Mouse (Mus musculus): ENCODE measurements around the gene Ubap1l. TPM values are rescaled to one million over a fixed set of nuclear protein-coding genes. Genes with fewer than 3 reads are reported as not detected.

The Ubap1l gene
- polyA plus RNA-seq (2015; fragmentation: Nextera tagmentation; extraction: Ambion mirVana), result not detected in 2 replicates

DNA sequence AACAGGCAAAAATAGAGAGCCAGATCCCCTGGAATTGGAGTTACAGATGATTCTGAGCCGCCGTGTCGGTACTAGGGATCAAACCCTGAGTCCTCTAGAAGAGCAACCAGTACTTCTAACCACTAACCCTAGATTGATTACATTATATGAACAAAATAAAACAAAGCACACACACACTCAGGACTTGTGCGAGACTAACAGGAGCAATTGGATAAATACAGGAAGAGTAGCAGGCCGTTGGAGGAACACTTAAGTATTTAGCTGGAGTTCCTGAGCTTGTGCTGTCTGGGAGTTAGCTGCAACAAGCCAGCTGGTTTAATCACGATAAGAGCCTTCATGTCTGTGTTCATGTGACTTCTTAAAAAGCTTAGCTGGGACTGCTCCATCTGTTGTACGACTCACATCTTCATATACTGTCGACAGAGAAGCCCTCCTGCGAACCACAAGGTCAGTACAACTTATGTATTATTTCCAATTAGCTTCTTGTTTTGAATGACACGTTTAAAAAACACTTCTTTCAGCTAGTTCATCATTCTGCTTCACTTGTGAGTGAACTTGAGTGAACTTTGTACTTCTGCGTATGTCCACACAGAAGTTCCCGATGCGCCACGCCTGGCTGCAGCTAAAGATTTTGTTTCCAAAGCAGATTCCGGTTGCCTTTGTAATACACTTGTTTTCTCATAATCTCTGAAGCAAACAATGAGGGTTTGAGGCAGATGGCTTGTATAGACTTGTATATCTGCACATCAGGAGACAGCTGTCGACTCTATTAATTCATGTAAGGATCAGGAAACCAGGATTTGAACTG, at the start of gene Ubap1l:
TSS of gene Ubap1l (plus strand) at position 401 of the 808 bp plus-strand sequence.
- H3K27ac ChIP-seq (ENCODE audit: low read length), result no peak within 1 kb of the TSS
- ATAC-seq (ENCODE audit: low read depth), result no peak
- H3K4me1 ChIP-seq (ENCODE audit: control insufficient read depth, low read depth, low read length), result peaks cover 6% of the 10 kb centered on the region; the same call in 1 of the 2 replicates
- H3K4me3 ChIP-seq (ENCODE audit: low read depth, low read length), result no peak within 1 kb of the TSS
- H3K4me2 ChIP-seq (ENCODE audit: low read depth, low read length), result no peak within 1 kb of the TSS
- 77% methylated on average over 16 of the region's 16 CpGs for WGBS (ENCODE audit: insufficient replicate concordance)
- no peaks in the 10 kb centered on the region for H3K27me3 ChIP-seq (ENCODE audit: control insufficient read depth, insufficient read depth, low read depth, low read length)
- no peaks in the 10 kb centered on the region for H3K9me3 ChIP-seq (replicated peaks; ENCODE audit: control insufficient read depth, low read length)
- no peak within 1 kb of the TSS for H3K9ac ChIP-seq (ENCODE audit: low read depth, low read length)
- H3K36me3 ChIP-seq (ENCODE audit: control insufficient read depth, insufficient read depth), result peaks cover 15% of the 10 kb centered on the region

DNA sequence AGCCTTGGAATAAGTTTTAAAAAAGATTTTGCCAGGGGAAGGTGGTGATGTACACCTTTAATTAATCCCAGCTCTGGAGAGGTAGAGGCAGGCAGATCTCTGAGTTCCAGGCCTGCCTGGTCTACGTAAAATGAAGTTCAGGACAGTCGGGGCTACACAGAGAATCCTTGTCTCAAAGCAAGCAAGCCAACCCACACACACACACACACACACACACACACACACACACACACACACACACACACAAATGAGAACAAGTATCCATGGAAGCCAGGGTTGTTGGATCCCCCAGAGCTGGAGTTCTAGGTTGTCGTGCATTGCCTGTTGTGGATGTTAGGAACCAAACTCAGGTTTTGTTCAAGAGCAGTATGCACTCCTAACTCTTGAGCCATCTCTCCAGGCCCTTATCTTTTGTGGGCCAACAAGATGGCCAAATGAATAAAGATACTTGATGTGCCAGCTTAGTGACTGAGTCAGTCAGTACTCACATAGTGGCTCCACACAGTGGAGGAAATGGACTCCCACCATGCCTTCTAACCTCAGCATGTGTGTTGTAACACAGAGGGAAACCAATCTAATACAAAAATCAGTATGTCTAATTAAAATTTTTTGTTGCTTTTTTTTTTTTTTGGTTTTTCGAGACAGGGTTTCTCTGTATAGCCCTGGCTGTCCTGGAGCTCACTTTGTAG, 48.0 kb upstream of the Ubap1l start:
- Histone ChIP-seq H3K4me3 (ENCODE audit: low read depth, low read length) (no peak overlapping the region), H3K4me2 (ENCODE audit: low read depth, low read length) (no peak overlapping the region), H3K27ac (ENCODE audit: low read length) (no peak overlapping the region), H3K36me3 (ENCODE audit: control insufficient read depth, insufficient read depth) (peaks cover 27% of the 10 kb centered on the region), H3K27me3 (ENCODE audit: control insufficient read depth, insufficient read depth, low read depth, low read length) (no peaks in the 10 kb centered on the region), H3K9me3 (replicated peaks; ENCODE audit: control insufficient read depth, low read length) (no peaks in the 10 kb centered on the region), H3K4me1 (ENCODE audit: control insufficient read depth, low read depth, low read length) (no peaks in the 10 kb centered on the region), H3K9ac (ENCODE audit: low read depth, low read length) (no peak overlapping the region)
- 84% methylated on average over 4 of the region's 4 CpGs for WGBS (ENCODE audit: insufficient replicate concordance)
- no peak for ATAC-seq (ENCODE audit: low read depth)

DNA sequence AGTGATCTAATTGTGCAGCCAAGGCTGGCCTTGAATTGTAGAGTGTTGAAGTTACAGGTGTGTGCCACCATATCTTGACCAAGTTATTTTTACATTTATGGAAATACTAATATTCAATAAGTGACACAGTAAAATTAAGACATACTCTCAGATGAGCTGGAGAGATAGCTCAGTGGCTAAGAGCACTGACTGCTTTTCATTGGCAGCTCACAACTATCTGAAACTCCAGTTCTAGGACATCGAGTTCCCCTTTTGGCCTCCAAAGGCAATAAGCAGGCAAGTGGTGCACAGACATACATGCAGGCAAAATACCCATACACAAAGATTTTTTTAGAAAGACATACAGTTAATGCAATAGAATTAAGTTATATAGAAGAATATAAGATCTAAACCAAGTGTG, 47.0 kb upstream of the Ubap1l start:
- Histone ChIP-seq H3K36me3 (ENCODE audit: control insufficient read depth, insufficient read depth) (peaks cover 23% of the 10 kb centered on the region), H3K4me3 (ENCODE audit: low read depth, low read length) (no peak overlapping the region)
- 73% methylated on average over 1 of the region's 1 CpGs for WGBS (ENCODE audit: insufficient replicate concordance)

DNA sequence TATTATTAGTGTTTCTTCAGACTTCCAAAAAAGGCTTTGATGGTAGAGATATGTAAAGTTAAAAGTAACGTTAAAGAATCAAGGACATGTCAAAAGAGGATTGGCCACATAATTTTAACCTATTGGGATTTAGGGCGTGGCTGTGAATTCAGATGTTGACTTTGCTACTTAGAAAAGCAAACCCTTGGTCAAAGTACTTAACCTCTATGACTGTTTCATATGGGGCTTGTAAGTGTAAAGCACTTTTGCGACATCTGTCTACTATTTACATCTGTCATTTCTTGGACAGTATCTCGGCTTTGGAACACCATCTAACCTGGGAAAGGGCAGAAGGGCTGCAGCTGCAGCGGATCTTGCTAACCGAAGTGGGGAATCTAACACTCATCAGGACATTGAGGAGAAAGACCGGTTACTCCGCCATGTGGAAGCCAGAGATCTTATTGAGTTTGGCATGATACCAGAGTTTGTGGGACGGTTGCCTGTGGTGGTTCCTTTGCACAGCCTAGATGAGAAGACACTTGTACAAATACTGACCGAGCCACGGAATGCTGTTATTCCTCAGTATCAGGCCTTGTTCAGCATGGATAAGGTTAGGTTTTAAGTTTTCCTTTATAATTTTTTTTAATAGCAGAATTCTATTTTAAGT, 38.5 kb upstream of the Ubap1l start:
- H3K9ac ChIP-seq (ENCODE audit: low read depth, low read length), result no peak overlapping the region
- no peaks in the 10 kb centered on the region for H3K27me3 ChIP-seq (ENCODE audit: control insufficient read depth, insufficient read depth, low read depth, low read length)
- H3K36me3 ChIP-seq (ENCODE audit: control insufficient read depth, insufficient read depth), result peaks cover 34% of the 10 kb centered on the region
- 73% methylated on average over 11 of the region's 11 CpGs for WGBS (ENCODE audit: insufficient replicate concordance)
- no peak overlapping the region for H3K4me3 ChIP-seq (ENCODE audit: low read depth, low read length)
- H3K4me1 ChIP-seq (ENCODE audit: control insufficient read depth, low read depth, low read length), result no peaks in the 10 kb centered on the region
- no peak overlapping the region for H3K4me2 ChIP-seq (ENCODE audit: low read depth, low read length)
- no peak overlapping the region for H3K27ac ChIP-seq (ENCODE audit: low read length)
- no peaks in the 10 kb centered on the region for H3K9me3 ChIP-seq (replicated peaks; ENCODE audit: control insufficient read depth, low read length)
- peak; percentile 37; the same call in 1 of the 2 replicates for ATAC-seq (ENCODE audit: low read depth)

More for the DNA sequence above, 47.0 kb upstream of the Ubap1l start:
- Histone ChIP-seq H3K9ac (ENCODE audit: low read depth, low read length) (no peak overlapping the region), H3K9me3 (replicated peaks; ENCODE audit: control insufficient read depth, low read length) (no peaks in the 10 kb centered on the region), H3K4me2 (ENCODE audit: low read depth, low read length) (no peak overlapping the region), H3K27me3 (ENCODE audit: control insufficient read depth, insufficient read depth, low read depth, low read length) (no peaks in the 10 kb centered on the region), H3K27ac (ENCODE audit: low read length) (no peak overlapping the region), H3K4me1 (ENCODE audit: control insufficient read depth, low read depth, low read length) (no peaks in the 10 kb centered on the region)
- no peak for ATAC-seq (ENCODE audit: low read depth)

DNA sequence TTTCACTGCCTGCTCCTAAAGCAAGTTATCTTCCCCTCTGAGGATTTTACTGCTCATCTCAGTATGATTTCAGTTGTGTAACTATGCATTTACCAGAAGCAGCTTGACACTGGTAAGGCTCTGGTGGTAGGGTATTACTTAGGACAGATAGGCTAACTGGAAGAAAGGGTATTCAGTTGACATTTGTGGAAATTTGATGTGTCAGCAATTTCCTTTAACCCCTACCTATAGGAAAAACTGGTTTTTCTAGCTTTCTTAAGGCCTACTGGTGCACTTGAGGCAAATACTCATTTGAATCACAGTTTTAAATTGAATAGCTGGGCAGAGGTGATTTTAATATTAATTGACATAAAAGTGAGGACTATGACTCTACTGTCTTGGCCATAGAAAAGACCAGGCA, 34.9 kb upstream of the Ubap1l start:
- Histone ChIP-seq H3K4me3 (ENCODE audit: low read depth, low read length) (no peak overlapping the region), H3K9me3 (replicated peaks; ENCODE audit: control insufficient read depth, low read length) (no peaks in the 10 kb centered on the region), H3K27me3 (ENCODE audit: control insufficient read depth, insufficient read depth, low read depth, low read length) (no peaks in the 10 kb centered on the region), H3K4me2 (ENCODE audit: low read depth, low read length) (no peak overlapping the region), H3K27ac (ENCODE audit: low read length) (no peak overlapping the region), H3K36me3 (ENCODE audit: control insufficient read depth, insufficient read depth) (peaks cover 35% of the 10 kb centered on the region), H3K4me1 (ENCODE audit: control insufficient read depth, low read depth, low read length) (no peaks in the 10 kb centered on the region), H3K9ac (ENCODE audit: low read depth, low read length) (no peak overlapping the region)
- no peak for ATAC-seq (ENCODE audit: low read depth)

DNA sequence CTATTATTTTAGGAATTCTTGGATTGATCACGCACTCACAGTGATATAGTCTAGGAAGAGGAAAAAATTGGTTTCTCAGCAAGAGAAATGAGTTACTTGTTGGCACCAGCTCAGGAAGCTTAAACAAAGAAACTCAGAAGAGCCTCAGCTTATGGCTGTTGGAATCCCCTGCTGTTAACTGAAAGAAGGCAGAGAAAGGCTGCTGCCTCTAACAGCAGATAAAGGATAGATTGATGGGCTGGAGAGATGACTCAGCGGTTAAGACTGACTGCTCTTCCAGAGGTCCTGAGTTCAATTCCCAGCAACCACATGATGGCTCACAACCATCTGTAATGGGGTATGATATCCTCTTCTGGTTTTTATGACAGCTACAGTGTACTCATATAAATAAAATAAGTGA, 33.5 kb upstream of the Ubap1l start:
- Histone ChIP-seq H3K27ac (ENCODE audit: low read length) (no peak overlapping the region), H3K9me3 (replicated peaks; ENCODE audit: control insufficient read depth, low read length) (no peaks in the 10 kb centered on the region), H3K36me3 (ENCODE audit: control insufficient read depth, insufficient read depth) (peaks cover 30% of the 10 kb centered on the region), H3K4me2 (ENCODE audit: low read depth, low read length) (no peak overlapping the region), H3K4me3 (ENCODE audit: low read depth, low read length) (no peak overlapping the region), H3K27me3 (ENCODE audit: control insufficient read depth, insufficient read depth, low read depth, low read length) (no peaks in the 10 kb centered on the region), H3K9ac (ENCODE audit: low read depth, low read length) (no peak overlapping the region), H3K4me1 (ENCODE audit: control insufficient read depth, low read depth, low read length) (no peaks in the 10 kb centered on the region)
- ATAC-seq (ENCODE audit: low read depth), result no peak
- 85% methylated on average over 2 of the region's 2 CpGs for WGBS (ENCODE audit: insufficient replicate concordance)

DNA sequence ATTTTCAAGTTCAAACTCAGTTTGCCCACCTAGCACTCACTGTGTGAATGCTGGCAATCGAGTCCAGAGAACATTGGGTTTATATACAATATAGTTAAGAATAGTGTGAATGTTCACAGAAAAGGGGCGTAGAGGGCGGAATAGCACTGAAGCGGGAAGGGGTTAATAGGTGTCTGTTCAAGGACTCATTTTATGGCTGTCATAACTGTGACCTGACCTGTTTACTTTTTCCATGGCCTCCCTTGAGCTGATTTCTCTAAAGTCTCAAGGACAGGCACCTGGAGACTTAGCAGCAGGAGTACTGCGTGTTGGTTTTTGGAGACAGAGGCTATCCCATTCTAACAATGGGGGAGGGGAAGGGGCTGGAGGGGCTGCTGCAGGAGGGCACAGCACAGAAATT, 26.9 kb upstream of the Ubap1l start:
- Histone ChIP-seq H3K27me3 (ENCODE audit: control insufficient read depth, insufficient read depth, low read depth, low read length) (no peaks in the 10 kb centered on the region), H3K4me3 (ENCODE audit: low read depth, low read length) (no peak overlapping the region), H3K36me3 (ENCODE audit: control insufficient read depth, insufficient read depth) (peaks cover 5% of the 10 kb centered on the region), H3K27ac (ENCODE audit: low read length) (no peak overlapping the region), H3K4me2 (ENCODE audit: low read depth, low read length) (no peak overlapping the region), H3K9ac (ENCODE audit: low read depth, low read length) (no peak overlapping the region), H3K9me3 (replicated peaks; ENCODE audit: control insufficient read depth, low read length) (no peaks in the 10 kb centered on the region), H3K4me1 (ENCODE audit: control insufficient read depth, low read depth, low read length) (no peaks in the 10 kb centered on the region)
- 84% methylated on average over 5 of the region's 5 CpGs for WGBS (ENCODE audit: insufficient replicate concordance)
- no peak for ATAC-seq (ENCODE audit: low read depth)

DNA sequence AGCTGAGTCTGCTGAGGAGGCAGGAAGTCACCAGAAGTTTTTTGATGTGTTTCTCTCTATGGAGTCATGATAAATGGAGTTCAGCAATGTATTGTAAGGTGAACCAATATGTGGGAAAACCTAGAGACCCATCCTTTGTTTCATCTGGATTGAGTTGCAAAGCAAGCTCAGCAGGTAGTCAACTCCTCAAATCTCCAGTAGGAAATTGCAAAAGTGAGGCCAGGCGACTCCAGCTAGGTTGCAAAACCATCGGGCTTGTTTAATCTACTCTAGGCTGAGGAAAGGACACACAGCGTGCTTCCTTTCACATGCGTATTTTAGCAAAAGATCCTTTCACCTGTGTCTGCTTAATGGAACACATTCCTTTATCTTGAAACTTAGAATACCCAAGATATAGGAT, 21.7 kb upstream of the Ubap1l start:
- Histone ChIP-seq H3K27me3 (ENCODE audit: control insufficient read depth, insufficient read depth, low read depth, low read length) (no peaks in the 10 kb centered on the region), H3K4me3 (ENCODE audit: low read depth, low read length) (no peak overlapping the region), H3K36me3 (ENCODE audit: control insufficient read depth, insufficient read depth) (no peaks in the 10 kb centered on the region), H3K4me2 (ENCODE audit: low read depth, low read length) (no peak overlapping the region), H3K4me1 (ENCODE audit: control insufficient read depth, low read depth, low read length) (no peaks in the 10 kb centered on the region), H3K9me3 (replicated peaks; ENCODE audit: control insufficient read depth, low read length) (no peaks in the 10 kb centered on the region), H3K9ac (ENCODE audit: low read depth, low read length) (no peak overlapping the region), H3K27ac (ENCODE audit: low read length) (no peak overlapping the region)
- ATAC-seq (ENCODE audit: low read depth), result no peak
- WGBS (ENCODE audit: insufficient replicate concordance), result 60% methylated on average over 4 of the region's 4 CpGs

DNA sequence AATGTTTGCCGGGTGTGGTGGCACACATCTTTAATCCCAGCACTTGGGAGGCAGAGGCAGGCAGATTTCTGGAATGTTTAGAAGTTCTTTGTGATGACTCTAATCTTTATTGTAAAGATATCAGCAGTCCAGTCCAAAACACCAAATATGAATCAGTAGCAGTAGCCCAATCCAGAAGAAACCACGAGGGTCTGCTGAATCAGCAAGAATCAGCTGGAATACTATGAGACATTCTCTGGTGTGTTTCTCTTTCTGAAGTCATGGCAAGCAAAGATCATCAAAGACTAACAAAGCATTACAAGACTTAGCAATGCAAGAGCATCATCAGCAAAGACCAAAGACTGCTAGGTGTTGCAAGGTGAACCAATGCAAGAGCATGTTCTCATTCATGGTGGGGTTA, 20.4 kb upstream of the Ubap1l start:
- Histone ChIP-seq H3K9ac (ENCODE audit: low read depth, low read length) (no peak overlapping the region), H3K4me1 (ENCODE audit: control insufficient read depth, low read depth, low read length) (no peaks in the 10 kb centered on the region), H3K4me2 (ENCODE audit: low read depth, low read length) (no peak overlapping the region), H3K27ac (ENCODE audit: low read length) (no peak overlapping the region), H3K27me3 (ENCODE audit: control insufficient read depth, insufficient read depth, low read depth, low read length) (no peaks in the 10 kb centered on the region), H3K9me3 (replicated peaks; ENCODE audit: control insufficient read depth, low read length) (no peaks in the 10 kb centered on the region), H3K4me3 (ENCODE audit: low read depth, low read length) (no peak overlapping the region), H3K36me3 (ENCODE audit: control insufficient read depth, insufficient read depth) (no peaks in the 10 kb centered on the region)
- no peak for ATAC-seq (ENCODE audit: low read depth)
- WGBS (ENCODE audit: insufficient replicate concordance), result 80% methylated on average over 2 of the region's 2 CpGs
